Mouse (Mus musculus) olfactory bulb, adult 2 months (tissue): Measurements from ENCODE around the gene Thsd7a.

Experiments
- CTCF ChIP-seq: fragments of 200-500 bp; IDR thresholded peaks from 2 replicates; pipeline ENCODE4 v1.5.1; 2012; ENCODE audit warnings: low read depth, mild to moderate bottlenecking, low read length, moderate library complexity; ENCODE audit not compliant: insufficient read depth
- POLR2A ChIP-seq: fragments of 200-500 bp; IDR thresholded peaks from 2 replicates; pipeline ENCODE4 v1.6.1; 2012; ENCODE audit warnings: mild to moderate bottlenecking, low read depth, low read length, moderate library complexity; ENCODE audit not compliant: insufficient read depth

DNA sequence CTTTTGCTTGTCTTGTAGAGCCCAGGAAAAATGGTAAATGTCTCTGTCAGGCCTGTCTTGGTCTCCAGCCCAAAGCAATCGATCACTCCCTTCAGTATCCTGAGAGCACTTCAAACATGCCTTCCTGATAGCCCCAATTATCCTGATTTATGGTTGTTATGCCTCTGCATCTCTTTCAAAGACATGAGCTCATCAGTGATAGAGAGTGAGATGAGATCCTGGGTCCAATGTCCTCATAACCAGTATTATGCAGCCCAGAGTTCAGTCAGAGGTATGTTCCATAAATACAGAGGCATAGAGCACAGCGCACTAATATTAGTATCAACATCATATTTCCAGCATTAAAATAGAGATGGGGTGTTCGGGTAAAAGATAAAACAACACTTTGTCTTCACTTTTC, 15.3 kb downstream of the Thsd7a start:
- no peak for TF ChIP-seq CTCF
- no peak for TF ChIP-seq POLR2A
